Mouse (Mus musculus) forebrain, embryonic 14.5 days (tissue): Measurements from ENCODE around the gene Rpl11. TPM values are rescaled to one million over a fixed set of nuclear protein-coding genes. Genes with fewer than 3 reads are reported as not detected.

Experiments used
- ATAC-seq: fragments of 200-750 bp; cut with Nextera tagmentation; 2 replicates; pipeline ENCODE4 v1.8.0; 2017; ENCODE audit warnings: mild to moderate bottlenecking, moderate library complexity
- DNase-seq: peaks from one replicate; pipeline ENCODE4 v3.0.0-alpha.2; 2015; ENCODE audit warnings: low spot score
- H3K27ac ChIP-seq: fragments of 300-500 bp; sonication (generic); 2 replicates; pipeline ENCODE4 v1.5.1; 2014; ENCODE audit warnings: low read depth, mild to moderate bottlenecking, control low read depth, low read length, moderate library complexity
- H3K27me3 ChIP-seq: fragments of 300-500 bp; sonication (generic); replicated peaks from 2 replicates; pipeline ENCODE4 v1.6.1; 2014; ENCODE audit warnings: low read length, control low read depth, mixed read lengths; ENCODE audit not compliant: control insufficient read depth, insufficient read depth
- H3K36me3 ChIP-seq: fragments of 300-500 bp; sonication (generic); 2 replicates; pipeline ENCODE4 v1.6.1; 2014; ENCODE audit warnings: low read length, control low read depth; ENCODE audit not compliant: control insufficient read depth, insufficient read depth
- H3K4me1 ChIP-seq: fragments of 300-500 bp; sonication (generic); 2 replicates; pipeline ENCODE4 v1.6.1; 2014; ENCODE audit warnings: antibody characterized with exemption, low read length, control low read depth; ENCODE audit not compliant: control insufficient read depth, insufficient read depth
- H3K4me2 ChIP-seq: fragments of 300-500 bp; sonication (generic); 2 replicates; pipeline ENCODE4 v1.6.1; 2014; ENCODE audit warnings: mild to moderate bottlenecking, control low read depth, low read length
- H3K4me3 ChIP-seq: fragments of 300-500 bp; sonication (generic); 2 replicates; pipeline ENCODE4 v1.5.1; 2014; ENCODE audit warnings: low read depth, low read length, control low read depth
- H3K9ac ChIP-seq: fragments of 300-500 bp; sonication (generic); 2 replicates; pipeline ENCODE4 v1.6.1; 2014; ENCODE audit warnings: mild to moderate bottlenecking, low read length, control low read depth, moderate library complexity
- H3K9me3 ChIP-seq: fragments of 300-500 bp; sonication (generic); replicated peaks from 2 replicates; pipeline ENCODE4 v1.6.1; 2016; ENCODE audit warnings: low read length, control low read depth, mixed read lengths; ENCODE audit not compliant: control insufficient read depth
- WGBS: fragments of 180-500 bp; shearing (Covaris S2); extraction: QIAGEN DNeasy Blood & Tissue Kit; methylation state at CpG from one replicate; pipeline ENCODE4 v1.1.7; 2014; 5-methylcytosine and 5-hydroxymethylcytosine counted together
- polyA plus RNA-seq: library from polyadenylated mRNA; unstranded; fragments of >200 nt; fragmentation: Nextera tagmentation; extraction: Ambion mirVana; gene quantifications from 2 replicates; pipeline ENCODE4 v1.2.1, GENCODE M21; 2014

Rpl11 gene
- polyA plus RNA-seq, 1 experiment from 2014 or later: 459 TPM

DNA sequence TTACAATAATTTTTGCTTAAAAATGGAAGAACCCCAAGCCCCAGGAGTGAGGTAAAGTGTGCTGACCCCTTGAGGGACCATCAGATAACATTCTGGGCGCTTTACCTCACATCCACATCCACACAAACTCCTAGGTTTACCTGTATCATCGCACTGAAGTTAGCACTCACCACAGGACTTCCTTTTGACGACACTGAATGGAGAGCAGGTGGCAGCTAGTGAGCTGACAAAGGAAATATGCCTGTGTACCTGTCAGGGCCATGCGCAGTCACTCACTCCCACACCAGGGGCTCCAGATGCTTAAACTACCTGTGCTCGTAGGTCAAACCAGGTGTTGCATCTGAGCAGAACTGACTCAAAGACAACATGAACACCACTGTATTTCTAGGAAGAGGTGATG is 8.1 kb downstream of the Rpl11 start:
- no peaks in the 10 kb centered on the region for H3K9me3 ChIP-seq
- peaks cover 51% of the 10 kb centered on the region for H3K36me3 ChIP-seq
- no peak overlapping the region for H3K4me2 ChIP-seq
- no peaks in the 10 kb centered on the region for H3K27me3 ChIP-seq
- H3K4me3 ChIP-seq: no peak overlapping the region
- H3K27ac ChIP-seq: no peak overlapping the region
- DNase-seq (no peak), ATAC-seq (no peak)
- 92% methylated on average over 5 of the region's 5 CpGs for WGBS
- H3K9ac ChIP-seq: no peak overlapping the region
- H3K4me1 ChIP-seq: no peaks in the 10 kb centered on the region

DNA sequence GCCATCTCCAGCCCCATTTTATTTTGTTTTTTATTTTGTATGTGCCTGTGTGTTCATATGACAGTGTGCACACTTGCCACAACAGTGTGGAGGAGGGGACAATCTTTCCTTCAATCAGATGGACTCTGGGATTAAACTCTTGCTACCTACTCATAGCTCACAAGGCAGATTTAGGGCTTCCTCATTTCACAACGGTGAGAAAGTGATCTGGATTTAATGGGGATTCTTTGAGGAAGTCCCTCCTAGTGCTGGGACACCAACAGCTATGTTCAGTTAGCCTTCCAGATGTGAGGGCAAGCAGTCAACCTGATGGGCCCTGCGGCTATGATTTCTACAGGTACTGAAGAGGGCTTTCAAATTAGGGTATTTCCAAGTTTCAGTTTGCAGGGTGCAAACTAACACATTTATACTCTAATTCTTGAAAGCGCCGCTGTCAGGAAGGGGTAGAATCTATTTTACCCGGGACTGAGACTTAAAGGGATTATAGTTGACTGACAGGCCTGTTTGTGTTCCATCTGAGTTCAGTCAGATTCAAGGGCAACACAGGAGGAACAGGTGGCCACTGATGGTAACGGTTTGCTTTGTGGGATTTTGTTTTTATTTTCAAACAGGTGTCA is 9.3 kb downstream of the Rpl11 start:
- WGBS: 84% methylated on average over 6 of the region's 6 CpGs
- H3K9me3 ChIP-seq: no peaks in the 10 kb centered on the region
- no peak overlapping the region for H3K9ac ChIP-seq
- H3K4me3 ChIP-seq: no peak overlapping the region
- no peaks in the 10 kb centered on the region for H3K27me3 ChIP-seq
- H3K27ac ChIP-seq: no peak overlapping the region
- no peak overlapping the region for H3K4me2 ChIP-seq
- ATAC-seq (no peak), DNase-seq (no peak)
- no peaks in the 10 kb centered on the region for H3K4me1 ChIP-seq
- H3K36me3 ChIP-seq: peaks cover 39% of the 10 kb centered on the region

DNA sequence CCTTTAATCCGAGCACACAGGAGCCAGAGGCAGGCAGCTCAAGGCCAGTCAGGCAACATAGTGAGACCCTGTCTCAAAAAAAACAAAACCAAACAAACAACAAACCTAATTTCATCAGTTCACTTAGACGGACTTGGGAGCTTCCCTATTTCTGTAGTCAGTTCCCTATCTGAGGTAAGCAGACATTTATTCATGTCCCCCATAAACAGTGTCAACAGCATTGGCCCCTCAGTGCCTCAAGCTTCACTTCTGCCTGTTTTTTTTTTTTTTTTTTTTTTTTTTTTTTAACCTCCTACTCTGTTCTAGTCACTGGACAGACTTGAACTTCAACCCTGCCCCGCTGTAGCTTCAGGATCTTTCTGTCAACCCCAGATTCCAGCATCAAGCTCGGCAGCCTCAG is 18.1 kb downstream of the Rpl11 start:
- Histone ChIP-seq H3K27ac (no peak overlapping the region), H3K4me2 (no peak overlapping the region), H3K4me3 (no peak overlapping the region), H3K9ac (no peak overlapping the region), H3K27me3 (no peaks in the 10 kb centered on the region), H3K9me3 (no peaks in the 10 kb centered on the region), H3K4me1 (peaks cover 3% of the 10 kb centered on the region; the same call in 1 of the 2 replicates), H3K36me3 (no peaks in the 10 kb centered on the region)
- no peak for DNase-seq
- 82% methylated on average over 4 of the region's 4 CpGs for WGBS
- no peak for ATAC-seq

DNA sequence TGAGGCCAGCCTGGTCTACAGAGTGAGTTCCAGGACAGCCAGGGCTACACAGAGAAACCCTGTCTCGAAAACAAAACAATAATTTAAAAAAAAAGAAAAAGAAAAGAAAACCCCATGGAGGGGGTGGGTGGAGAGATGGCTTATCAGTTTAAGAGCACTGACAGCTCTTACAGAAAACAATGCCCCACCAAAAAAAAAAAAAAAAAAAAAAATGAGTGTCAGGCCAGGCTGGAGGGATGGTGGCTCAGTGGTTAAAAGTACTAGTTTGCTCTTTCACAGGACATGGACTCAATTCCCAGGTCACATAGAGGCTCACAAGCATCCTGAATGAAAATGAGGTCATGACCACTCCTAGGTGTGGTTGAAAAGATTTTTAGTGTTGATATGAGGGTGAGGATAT is 20.0 kb downstream of the Rpl11 start:
- no peak overlapping the region for H3K27ac ChIP-seq
- no peak overlapping the region for H3K9ac ChIP-seq
- no peaks in the 10 kb centered on the region for H3K36me3 ChIP-seq
- H3K9me3 ChIP-seq: no peaks in the 10 kb centered on the region
- WGBS: 93% methylated on average over 1 of the region's 1 CpGs
- H3K4me2 ChIP-seq: no peak overlapping the region
- H3K4me1 ChIP-seq: peaks cover 3% of the 10 kb centered on the region; the same call in 1 of the 2 replicates
- H3K4me3 ChIP-seq: no peak overlapping the region
- ATAC-seq (no peak), DNase-seq (no peak)
- no peaks in the 10 kb centered on the region for H3K27me3 ChIP-seq

DNA sequence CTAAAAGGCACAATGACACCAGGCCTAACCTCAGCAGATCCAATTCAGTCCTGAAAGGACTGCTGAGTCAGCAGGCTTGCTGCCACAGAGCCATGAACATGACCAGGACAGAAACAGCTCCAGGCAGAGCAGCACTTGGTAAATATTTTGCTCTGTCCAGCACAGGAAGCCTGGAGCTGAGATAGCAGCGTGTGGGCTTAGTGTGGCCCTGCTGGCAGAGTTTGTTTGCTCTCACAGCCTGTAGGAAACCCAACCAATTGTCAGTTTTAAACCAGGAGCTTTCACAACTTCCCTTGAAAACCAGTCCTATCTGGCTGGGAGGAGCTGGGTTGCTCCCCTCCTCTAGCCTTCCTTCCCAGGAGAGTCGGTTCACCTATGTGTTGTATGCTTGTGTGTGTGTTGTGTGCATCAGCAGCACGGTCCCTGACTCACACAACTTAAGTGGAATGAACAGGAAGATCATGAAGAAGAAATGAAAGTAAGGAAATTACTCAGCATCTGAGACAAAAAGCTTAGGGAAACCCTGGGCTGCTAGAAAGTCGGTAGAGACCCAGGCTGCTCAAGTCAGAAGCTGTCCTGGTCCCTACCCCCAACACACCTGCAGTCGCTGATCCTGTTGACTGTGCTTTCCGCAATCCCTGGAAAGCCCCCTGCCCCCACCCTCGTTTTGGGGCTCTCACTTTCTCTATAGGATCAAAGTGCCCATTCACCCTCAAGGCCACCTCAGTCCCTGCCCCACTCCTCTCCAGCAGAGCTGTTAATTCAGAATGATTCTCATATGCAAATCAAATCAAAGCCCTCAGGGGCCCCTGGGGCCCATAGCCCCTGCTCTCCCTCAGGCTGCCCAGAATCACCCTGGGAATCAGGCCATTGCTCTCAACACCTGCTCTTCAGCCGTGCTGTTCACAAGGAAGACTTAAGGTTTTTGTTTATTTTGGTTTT is 22.0 kb downstream of the Rpl11 start:
- Histone ChIP-seq H3K4me1 (peaks cover 3% of the 10 kb centered on the region; the same call in 1 of the 2 replicates), H3K27ac (no peak overlapping the region), H3K9me3 (no peaks in the 10 kb centered on the region), H3K27me3 (no peaks in the 10 kb centered on the region), H3K4me2 (no peak overlapping the region), H3K36me3 (no peaks in the 10 kb centered on the region), H3K9ac (0 out of 2 replicates have a peak overlapping the region, but pooled peaks have one; percentile 21), H3K4me3 (no peak overlapping the region)
- no peak for ATAC-seq
- 4% methylated on average over 8 of the region's 8 CpGs for WGBS
- no peak for DNase-seq

DNA sequence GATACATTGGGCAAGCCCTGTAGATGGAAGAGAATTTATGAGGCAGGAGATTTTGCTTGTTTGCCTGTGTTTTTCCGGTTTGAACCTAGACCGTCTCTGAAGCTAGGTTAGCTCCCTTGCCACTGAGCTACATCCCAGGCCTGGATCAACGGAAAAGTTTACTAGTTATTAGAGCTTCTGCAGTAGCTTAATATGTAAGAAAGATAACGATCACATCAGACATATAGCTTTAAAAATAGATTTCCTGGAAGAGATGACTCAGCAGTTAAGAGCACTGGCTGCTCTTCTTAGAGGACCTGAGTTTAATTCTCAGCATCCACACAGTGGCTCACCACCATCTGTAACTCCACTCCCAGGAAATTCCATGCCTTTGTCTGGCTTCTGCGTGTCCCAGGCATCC is 24.5 kb downstream of the Rpl11 start:
- DNase-seq (no peak), ATAC-seq (no peak)
- no peaks in the 10 kb centered on the region for H3K27me3 ChIP-seq
- H3K4me1 ChIP-seq: peaks cover 3% of the 10 kb centered on the region; the same call in 1 of the 2 replicates
- no peak overlapping the region for H3K9ac ChIP-seq
- H3K9me3 ChIP-seq: no peaks in the 10 kb centered on the region
- WGBS: 88% methylated on average over 5 of the region's 5 CpGs
- H3K36me3 ChIP-seq: no peaks in the 10 kb centered on the region
- no peak overlapping the region for H3K4me2 ChIP-seq
- no peak overlapping the region for H3K27ac ChIP-seq
- no peak overlapping the region for H3K4me3 ChIP-seq

DNA sequence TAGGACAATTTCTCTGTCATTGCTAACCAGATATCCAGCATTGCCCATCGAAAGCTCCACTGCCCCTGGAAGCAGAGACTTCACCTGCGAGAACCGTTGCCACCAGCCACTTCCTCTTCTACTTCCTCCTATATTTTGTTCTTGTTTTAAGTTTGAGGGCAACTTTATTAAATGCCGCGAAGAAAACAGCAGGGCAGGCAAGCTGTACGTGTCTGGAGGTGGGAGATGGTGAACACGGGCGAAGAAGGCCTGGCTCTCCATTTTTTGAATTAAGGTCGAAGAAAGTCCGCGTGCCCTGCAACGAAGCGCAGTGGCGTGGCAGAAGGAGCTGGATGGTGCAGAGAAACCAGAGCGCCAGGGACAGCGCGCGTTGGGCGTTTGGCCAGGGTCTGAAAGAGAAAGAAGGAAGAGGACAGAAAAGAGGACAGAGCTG is 25.1 kb downstream of the Rpl11 start:
- H3K36me3 ChIP-seq: no peaks in the 10 kb centered on the region
- H3K9ac ChIP-seq: no peak overlapping the region
- H3K4me3 ChIP-seq: no peak overlapping the region
- H3K4me1 ChIP-seq: peaks cover 3% of the 10 kb centered on the region; the same call in 1 of the 2 replicates
- H3K9me3 ChIP-seq: no peaks in the 10 kb centered on the region
- no peaks in the 10 kb centered on the region for H3K27me3 ChIP-seq
- H3K4me2 ChIP-seq: no peak overlapping the region
- H3K27ac ChIP-seq: no peak overlapping the region
- WGBS: 85% methylated on average over 19 of the region's 19 CpGs
- DNase-seq (no peak), ATAC-seq (no peak)

DNA sequence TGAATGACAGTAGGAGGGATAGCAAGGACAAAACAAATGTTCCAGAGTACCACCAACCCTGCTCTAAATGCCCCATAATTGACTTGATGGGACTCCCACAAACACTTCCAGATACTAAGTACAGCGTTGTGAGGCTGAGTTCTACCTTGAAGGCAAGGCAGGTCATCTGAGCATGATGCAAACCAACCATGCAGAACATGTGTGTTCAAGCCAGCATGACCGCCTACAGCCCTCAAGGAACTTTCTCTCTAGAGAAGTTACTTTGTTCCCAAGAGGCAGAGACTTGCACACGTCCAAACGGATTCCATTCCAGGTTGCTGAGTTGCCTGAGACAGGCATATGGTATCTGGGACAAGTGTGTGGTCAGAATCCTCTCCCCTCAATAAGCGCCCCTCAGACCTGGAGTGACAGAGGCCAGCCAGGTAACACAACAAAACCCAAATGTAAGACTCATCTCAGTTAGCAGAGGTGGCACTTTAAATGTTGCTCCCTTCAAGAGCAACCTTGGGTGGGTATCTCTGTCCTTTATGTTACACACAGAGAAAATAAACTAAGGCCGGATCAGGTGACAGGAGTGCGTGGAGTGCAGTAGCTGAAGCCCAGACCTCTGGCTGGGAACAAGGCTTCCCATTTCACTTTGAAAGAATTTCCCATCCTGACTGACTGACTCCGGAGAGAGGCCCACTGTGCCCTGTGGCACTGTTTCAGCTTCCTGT is 25.7 kb downstream of the Rpl11 start:
- Histone ChIP-seq H3K9me3 (no peaks in the 10 kb centered on the region), H3K36me3 (no peaks in the 10 kb centered on the region), H3K4me2 (no peak overlapping the region), H3K27me3 (no peaks in the 10 kb centered on the region), H3K4me1 (peaks cover 3% of the 10 kb centered on the region; the same call in 1 of the 2 replicates), H3K27ac (no peak overlapping the region), H3K9ac (no peak overlapping the region), H3K4me3 (no peak overlapping the region)
- DNase-seq: no peak
- WGBS: 82% methylated on average over 8 of the region's 8 CpGs
- no peak for ATAC-seq
